Mouse (Mus musculus) kidney, adult 2 months (tissue): ENCODE measurements at regions not wholly inside any gene's neighbourhood (a gene's known extent, or its start where the extent isn't known, plus 50 kb on each side); places are given as distances from the start of the nearest gene placed in this dataset.

Source experiments
- CTCF ChIP-seq: fragments of 200-500 bp; conservative IDR thresholded peaks from 2 replicates; pipeline ENCODE4 v1.5.1; 2011; ENCODE audit warnings: low read depth, mild to moderate bottlenecking, control low read depth, low read length, moderate library complexity, mixed read lengths; ENCODE audit not compliant: insufficient read depth, insufficient read length
- POLR2A ChIP-seq: fragments of 200-500 bp; IDR thresholded peaks from one replicate; pipeline ENCODE4 v1.6.1; 2011; ENCODE audit warnings: low read depth, low read length, control low read depth

DNA sequence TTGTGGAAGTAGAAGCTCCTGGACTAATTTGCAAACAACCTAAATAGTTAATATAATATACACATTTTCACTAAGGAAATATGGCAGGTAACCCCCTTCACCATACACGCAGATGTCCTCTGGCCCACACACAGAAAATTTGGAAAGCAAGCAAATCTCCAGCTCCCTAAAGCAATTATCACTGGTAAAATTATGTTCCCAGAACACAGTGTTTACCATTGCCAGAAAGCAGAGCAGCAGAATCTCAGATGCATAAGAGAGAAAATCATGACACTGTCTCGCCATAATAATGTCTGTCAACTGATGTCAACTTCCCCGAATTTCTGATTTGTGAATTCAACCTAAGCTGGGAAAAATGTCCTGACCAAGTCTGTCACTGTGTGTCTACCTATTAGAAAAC is 999.1 kb downstream of the Gsdmc2 start:
- TF ChIP-seq POLR2A (no peak), CTCF (no peak)
